Mouse (Mus musculus) midbrain, embryonic 16.5 days (tissue): ENCODE results near the gene Gtf2h4. TPM values are rescaled to one million over a fixed set of nuclear protein-coding genes. Genes with fewer than 3 reads are reported as not detected.
A peak's percentile ranks its signal among the peaks of the same experiment; 100 is the strongest.

Source experiments
- ATAC-seq: fragments of 200-750 bp; cut with Nextera tagmentation; 2 replicates; pipeline ENCODE4 v1.8.0; 2017; ENCODE audit warnings: moderate TSS enrichment
- H3K27ac ChIP-seq: fragments of 300-500 bp; sonication (generic); 2 replicates; pipeline ENCODE4 v1.5.1; 2014; ENCODE audit warnings: mild to moderate bottlenecking, low read length, mixed read lengths
- H3K27me3 ChIP-seq: fragments of 300-500 bp; sonication (generic); 2 replicates; pipeline ENCODE4 v1.6.1; 2014; ENCODE audit warnings: low read depth, low read length, mixed read lengths; ENCODE audit not compliant: control insufficient read depth, insufficient read depth
- H3K36me3 ChIP-seq: fragments of 300-500 bp; sonication (generic); 2 replicates; pipeline ENCODE4 v1.6.1; 2014; ENCODE audit warnings: mild to moderate bottlenecking, low read length, moderate library complexity, mixed read lengths; ENCODE audit not compliant: control insufficient read depth, insufficient read depth
- H3K4me1 ChIP-seq: fragments of 300-500 bp; sonication (generic); 2 replicates; pipeline ENCODE4 v1.6.1; 2014; ENCODE audit warnings: mild to moderate bottlenecking, low read length, mixed read lengths; ENCODE audit not compliant: control insufficient read depth, insufficient read depth
- H3K4me2 ChIP-seq: fragments of 300-500 bp; sonication (generic); 2 replicates; pipeline ENCODE4 v1.6.1; 2014; ENCODE audit warnings: mild to moderate bottlenecking, low read length, mixed read lengths
- H3K4me3 ChIP-seq: fragments of 300-500 bp; sonication (generic); 2 replicates; pipeline ENCODE4 v1.5.1; 2014; ENCODE audit warnings: low read depth, mild to moderate bottlenecking, low read length, moderate library complexity, mixed read lengths
- H3K9ac ChIP-seq: fragments of 300-500 bp; sonication (generic); 2 replicates; pipeline ENCODE4 v1.6.1; 2014; ENCODE audit warnings: low read depth, low read length, mixed read lengths
- H3K9me3 ChIP-seq: fragments of 300-500 bp; sonication (generic); replicated peaks from 2 replicates; pipeline ENCODE4 v1.6.1; 2014; ENCODE audit warnings: mild to moderate bottlenecking, low read length, mixed read lengths; ENCODE audit not compliant: control insufficient read depth, poor library complexity, severe bottlenecking
- WGBS: fragments of 180-500 bp; shearing (Covaris S2); extraction: QIAGEN DNeasy Blood & Tissue Kit; methylation state at CpG from one replicate; pipeline ENCODE4 v1.1.7; 2014; 5-methylcytosine and 5-hydroxymethylcytosine counted together
- polyA plus RNA-seq: library from polyadenylated mRNA; unstranded; fragments of >200 nt; fragmentation: Nextera tagmentation; extraction: Ambion mirVana; gene quantifications from 2 replicates; pipeline ENCODE4 v1.2.1, GENCODE M21; 2015

The Gtf2h4 gene
- polyA plus RNA-seq, 1 experiment from 2014 or later = 26.5 TPM

- H3K27ac ChIP-seq = no peak overlapping the region
- H3K9ac ChIP-seq = no peak overlapping the region
- WGBS = 89% methylated on average over 4 of the region's 4 CpGs
- H3K36me3 ChIP-seq = peaks cover 37% of the 10 kb centered on the region
- no peak overlapping the region for H3K4me2 ChIP-seq
- no peak for ATAC-seq
- no peaks in the 10 kb centered on the region for H3K27me3 ChIP-seq
- no peaks in the 10 kb centered on the region for H3K9me3 ChIP-seq
- H3K4me1 ChIP-seq = peaks cover 5% of the 10 kb centered on the region; the same call in 1 of the 2 replicates
- no peak overlapping the region for H3K4me3 ChIP-seq
These were observed 18.3 kb upstream of the Gtf2h4 start for GRCm38 (mm10) chr17:35691811-35692210.

GRCm38 (mm10) chr17:35689936-35690645, 16.6 kb upstream of the Gtf2h4 start:
- H3K9me3 ChIP-seq = no peaks in the 10 kb centered on the region
- H3K27me3 ChIP-seq = no peaks in the 10 kb centered on the region
- peaks cover 7% of the 10 kb centered on the region for H3K4me1 ChIP-seq
- no peak overlapping the region for H3K9ac ChIP-seq
- no peak for ATAC-seq
- H3K4me2 ChIP-seq = no peak overlapping the region
- H3K4me3 ChIP-seq = no peak overlapping the region
- no peak overlapping the region for H3K27ac ChIP-seq
- H3K36me3 ChIP-seq = peaks cover 49% of the 10 kb centered on the region
- 94% methylated on average over 18 of the region's 18 CpGs for WGBS

- no peaks in the 10 kb centered on the region for H3K27me3 ChIP-seq
- no peak overlapping the region for H3K27ac ChIP-seq
- no peaks in the 10 kb centered on the region for H3K9me3 ChIP-seq
- no peak for ATAC-seq
- 90% methylated on average over 25 of the region's 25 CpGs for WGBS
- H3K4me3 ChIP-seq = no peak overlapping the region
- H3K4me1 ChIP-seq = peaks cover 12% of the 10 kb centered on the region
- H3K9ac ChIP-seq = no peak overlapping the region
- H3K36me3 ChIP-seq = peaks cover 60% of the 10 kb centered on the region
- no peak overlapping the region for H3K4me2 ChIP-seq
These were observed 15.0 kb upstream of the Gtf2h4 start for GRCm38 (mm10) chr17:35688347-35689175.

GRCm38 (mm10) chr17:35685061-35685460, 11.5 kb upstream of the Gtf2h4 start:
- 41% methylated on average over 9 of the region's 9 CpGs for WGBS
- no peaks in the 10 kb centered on the region for H3K27me3 ChIP-seq
- peak overlapping the region; percentile 33; the same call in 1 of the 2 replicates for H3K9ac ChIP-seq
- peak overlapping the region; percentile 70 for H3K27ac ChIP-seq
- ATAC-seq = no peak
- H3K4me3 ChIP-seq = no peak overlapping the region
- H3K9me3 ChIP-seq = no peaks in the 10 kb centered on the region
- H3K4me2 ChIP-seq = no peak overlapping the region
- H3K4me1 ChIP-seq = peaks cover 12% of the 10 kb centered on the region
- H3K36me3 ChIP-seq = peaks cover 65% of the 10 kb centered on the region

GRCm38 (mm10) chr17:35681986-35682385, 8.4 kb upstream of the Gtf2h4 start:
- Histone ChIP-seq H3K27ac (no peak overlapping the region), H3K4me3 (no peak overlapping the region), H3K4me2 (no peak overlapping the region), H3K4me1 (peaks cover 12% of the 10 kb centered on the region), H3K36me3 (peaks cover 46% of the 10 kb centered on the region), H3K9me3 (no peaks in the 10 kb centered on the region), H3K9ac (no peak overlapping the region), H3K27me3 (no peaks in the 10 kb centered on the region)
- ATAC-seq = no peak
- 87% methylated on average over 13 of the region's 13 CpGs for WGBS

GRCm38 (mm10) chr17:35680591-35680990, 7.1 kb upstream of the Gtf2h4 start:
- Histone ChIP-seq H3K27ac (0 out of 2 replicates have a peak overlapping the region, but pooled peaks have one; percentile 20), H3K36me3 (peaks cover 38% of the 10 kb centered on the region)

GRCm38 (mm10) chr17:35672527-35672926, 1.0 kb downstream of the Gtf2h4 start:
- Histone ChIP-seq H3K9me3 (no peaks in the 10 kb centered on the region), H3K9ac (no peak overlapping the region), H3K4me1 (peaks cover 14% of the 10 kb centered on the region), H3K27me3 (no peaks in the 10 kb centered on the region), H3K36me3 (no peaks in the 10 kb centered on the region), H3K4me2 (no peak overlapping the region), H3K4me3 (no peak overlapping the region), H3K27ac (no peak overlapping the region)
- WGBS = 92% methylated on average over 6 of the region's 6 CpGs
- no peak for ATAC-seq

More at GRCm38 (mm10) chr17:35680591-35680990, 7.1 kb upstream of the Gtf2h4 start:
- Histone ChIP-seq H3K9ac (no peak overlapping the region), H3K9me3 (no peaks in the 10 kb centered on the region), H3K27me3 (no peaks in the 10 kb centered on the region), H3K4me3 (no peak overlapping the region), H3K4me1 (peaks cover 10% of the 10 kb centered on the region), H3K4me2 (no peak overlapping the region)
- 45% methylated on average over 6 of the region's 6 CpGs for WGBS
- no peak for ATAC-seq

GRCm38 (mm10) chr17:35671846-35672245, 1.7 kb downstream of the Gtf2h4 start:
- no peaks in the 10 kb centered on the region for H3K36me3 ChIP-seq
- ATAC-seq = no peak
- no peak overlapping the region for H3K4me2 ChIP-seq
- H3K4me1 ChIP-seq = peaks cover 14% of the 10 kb centered on the region
- no peaks in the 10 kb centered on the region for H3K9me3 ChIP-seq
- no peak overlapping the region for H3K9ac ChIP-seq
- no peaks in the 10 kb centered on the region for H3K27me3 ChIP-seq
- H3K27ac ChIP-seq = no peak overlapping the region
- 88% methylated on average over 6 of the region's 6 CpGs for WGBS
- no peak overlapping the region for H3K4me3 ChIP-seq

- 93% methylated on average over 9 of the region's 9 CpGs for WGBS
- Histone ChIP-seq H3K36me3 (no peaks in the 10 kb centered on the region), H3K4me3 (no peak overlapping the region), H3K4me2 (no peak overlapping the region), H3K27me3 (no peaks in the 10 kb centered on the region), H3K9ac (no peak overlapping the region), H3K9me3 (no peaks in the 10 kb centered on the region), H3K4me1 (peaks cover 19% of the 10 kb centered on the region), H3K27ac (no peak overlapping the region)
- no peak for ATAC-seq
These were observed 3.8 kb downstream of the Gtf2h4 start for GRCm38 (mm10) chr17:35669731-35670130.
